Mouse (Mus musculus) retina, adult 2 months (tissue): Measurements from ENCODE around the gene Slc31a2.
"Not testable (repeated sequence)": the region's sequence is repeated elsewhere in the genome, so short reads cannot be mapped to it uniquely, and the experiment has no call there.

Experiments used
- DNase-seq: peaks from one replicate; pipeline ENCODE4 v3.0.0-alpha.2; 2012; ENCODE audit warnings: low read depth, low spot score

Slc31a2 gene

GRCm38 (mm10) chr4:62262276-62262675, at the start of gene Slc31a2:
Gene Slc31a2, plus strand, starts transcription at chr4:62262562.
- no peak for DNase-seq

GRCm38 (mm10) chr4:62213490-62213889, 48.9 kb upstream of the Slc31a2 start:
- DNase-seq = no peak

- DNase-seq = no peak
These were observed 34.0 kb upstream of the Slc31a2 start for GRCm38 (mm10) chr4:62228391-62228790.

- DNase-seq = no peak
These were observed 32.9 kb upstream of the Slc31a2 start for GRCm38 (mm10) chr4:62229448-62229847.

- DNase-seq = no peak
These were observed 32.2 kb upstream of the Slc31a2 start for GRCm38 (mm10) chr4:62230153-62230552.

GRCm38 (mm10) chr4:62230769-62231168, 31.6 kb upstream of the Slc31a2 start, which contains the start of gene Zfp37:
Gene Zfp37, minus strand, starts transcription at chr4:62231047.
- no peak for DNase-seq

GRCm38 (mm10) chr4:62240586-62240985, 21.8 kb upstream of the Slc31a2 start:
- DNase-seq = no peak

- DNase-seq = no peak
These were observed 14.0 kb upstream of the Slc31a2 start for GRCm38 (mm10) chr4:62248328-62248727.

GRCm38 (mm10) chr4:62250896-62251544, 11.3 kb upstream of the Slc31a2 start:
- no peak for DNase-seq

- DNase-seq = no peak
These were observed 10.6 kb upstream of the Slc31a2 start for GRCm38 (mm10) chr4:62251776-62252175.

GRCm38 (mm10) chr4:62254551-62254950, 7.8 kb upstream of the Slc31a2 start:
- DNase-seq = no peak

GRCm38 (mm10) chr4:62256931-62257330, 5.4 kb upstream of the Slc31a2 start:
- DNase-seq = no peak

- DNase-seq = no peak
These were observed 927 bp downstream of the Slc31a2 start for GRCm38 (mm10) chr4:62263133-62263844.

GRCm38 (mm10) chr4:62265154-62265836, 2.9 kb downstream of the Slc31a2 start:
- no peak for DNase-seq

- DNase-seq = not testable (repeated sequence)
These were observed 3.7 kb downstream of the Slc31a2 start for GRCm38 (mm10) chr4:62266016-62266415.

- DNase-seq = no peak
These were observed 4.7 kb downstream of the Slc31a2 start for GRCm38 (mm10) chr4:62267101-62267500.

GRCm38 (mm10) chr4:62272696-62273095, 10.3 kb downstream of the Slc31a2 start:
- no peak for DNase-seq

- no peak for DNase-seq
These were observed 11.6 kb downstream of the Slc31a2 start for GRCm38 (mm10) chr4:62273916-62274315.

GRCm38 (mm10) chr4:62274841-62275536, 12.6 kb downstream of the Slc31a2 start:
- DNase-seq = no peak

- no peak for DNase-seq
These were observed 14.3 kb downstream of the Slc31a2 start for GRCm38 (mm10) chr4:62276642-62277041.

- DNase-seq = no peak
These were observed 14.9 kb downstream of the Slc31a2 start for GRCm38 (mm10) chr4:62277222-62277621.

- DNase-seq = no peak
These were observed 15.7 kb downstream of the Slc31a2 start for GRCm38 (mm10) chr4:62278081-62278480.
